Mouse (Mus musculus) cerebellum, adult 2 months (tissue): ENCODE measurements at regions not wholly inside any gene's neighbourhood (a gene's known extent, or its start where the extent isn't known, plus 50 kb on each side); places are given as distances from the start of the nearest gene placed in this dataset.

Experiments used
- CTCF ChIP-seq: fragments of 200-500 bp; IDR thresholded peaks from 2 replicates; pipeline ENCODE4 v1.5.1; 2011; ENCODE audit warnings: low read depth, mild to moderate bottlenecking, control low read depth, low read length, moderate library complexity, borderline replicate concordance; ENCODE audit not compliant: insufficient read depth
- POLR2A ChIP-seq: fragments of 200-500 bp; IDR thresholded peaks from 2 replicates; pipeline ENCODE4 v1.6.1; 2011; ENCODE audit warnings: low read length, control low read depth, borderline replicate concordance; ENCODE audit not compliant: insufficient read depth

GRCm38 (mm10) chr5:139625871-139626460 lies 82.7 kb downstream of the Uncx start:
- TF ChIP-seq CTCF (no peak), POLR2A (no peak)
